Mouse (Mus musculus): Measurements from ENCODE around the gene Parp4.

DNA sequence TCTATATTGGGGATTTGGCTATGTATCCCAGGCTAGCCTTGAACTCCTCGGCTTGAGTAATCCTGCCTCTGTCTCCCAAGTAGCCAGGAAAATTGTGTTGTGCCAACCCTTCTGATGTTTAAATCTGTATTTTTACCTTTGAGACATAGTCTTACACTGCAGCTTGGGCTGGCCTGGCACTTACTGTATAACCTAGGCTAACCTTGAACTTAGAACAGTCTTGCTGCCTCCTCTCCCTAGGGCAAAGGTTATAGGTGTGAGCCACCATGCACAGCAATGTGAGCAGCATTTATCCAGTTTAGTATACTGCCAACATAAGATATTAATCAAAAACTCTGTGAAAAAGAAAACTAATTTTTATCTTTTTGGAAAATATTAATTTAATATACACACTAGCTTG is 19.4 kb downstream of the Parp4 start:
- TF ChIP-seq CTCF (IDR thresholded peaks at IDR 0.05; ENCODE audit: borderline replicate concordance, insufficient read depth, low read length) (no peak), POLR2A (IDR thresholded peaks at IDR 0.05; ENCODE audit: low read depth, low read length) (no peak)
